Mouse (Mus musculus): ENCODE measurements around the gene Shroom2.
A peak's percentile ranks its signal among the peaks of the same experiment; 100 is the strongest.
"Not testable (repeated sequence)": the region's sequence is repeated elsewhere in the genome, so short reads cannot be mapped to it uniquely, and the experiment has no call there.

Gene Shroom2

GRCm38 (mm10) chrX:152768891-152769599 lies at the start of gene Shroom2:
TSS of gene Shroom2 (minus strand) at chrX:152769465.
- DNase-seq, result peak; percentile 56

- no peak for DNase-seq
These were observed 49.7 kb upstream of the Shroom2 start for GRCm38 (mm10) chrX:152818996-152819395.

- DNase-seq, result no peak
These were observed 44.1 kb upstream of the Shroom2 start for GRCm38 (mm10) chrX:152813339-152813738.

GRCm38 (mm10) chrX:152805317-152805716 lies 36.1 kb upstream of the Shroom2 start:
- DNase-seq, result no peak

- DNase-seq, result no peak
These were observed 19.3 kb upstream of the Shroom2 start for GRCm38 (mm10) chrX:152788611-152789010.

- DNase-seq, result no peak
These were observed 18.9 kb upstream of the Shroom2 start for GRCm38 (mm10) chrX:152788129-152788528.

GRCm38 (mm10) chrX:152781720-152782403 lies 12.6 kb upstream of the Shroom2 start, which contains the start of gene Gpr143:
TSS of gene Gpr143 (plus strand) at chrX:152781921.
- peak; percentile 58 for DNase-seq

- peak; percentile 78 for DNase-seq
These were observed 414 bp upstream of the Shroom2 start for GRCm38 (mm10) chrX:152769600-152770157.

- no peak for DNase-seq
These were observed 5.1 kb downstream of the Shroom2 start for GRCm38 (mm10) chrX:152764171-152764570.

GRCm38 (mm10) chrX:152762855-152763254 lies 6.4 kb downstream of the Shroom2 start:
- no peak for DNase-seq

GRCm38 (mm10) chrX:152762437-152762836 lies 6.8 kb downstream of the Shroom2 start:
- no peak for DNase-seq

- DNase-seq, result no peak
These were observed 13.0 kb downstream of the Shroom2 start for GRCm38 (mm10) chrX:152756293-152756692.

GRCm38 (mm10) chrX:152755819-152756218 lies 13.4 kb downstream of the Shroom2 start:
- no peak for DNase-seq

- no peak for DNase-seq
These were observed 23.3 kb downstream of the Shroom2 start for GRCm38 (mm10) chrX:152745925-152746324.

GRCm38 (mm10) chrX:152743642-152744041 lies 25.6 kb downstream of the Shroom2 start:
- no peak for DNase-seq

GRCm38 (mm10) chrX:152738759-152739368 lies 30.4 kb downstream of the Shroom2 start:
- no peak for DNase-seq

GRCm38 (mm10) chrX:152738191-152738590 lies 31.1 kb downstream of the Shroom2 start:
- no peak for DNase-seq

GRCm38 (mm10) chrX:152735283-152735682 lies 34.0 kb downstream of the Shroom2 start:
- DNase-seq, result no peak

GRCm38 (mm10) chrX:152716693-152717092 lies 52.6 kb downstream of the Shroom2 start:
- DNase-seq, result no peak

- DNase-seq, result not testable (repeated sequence)
These were observed 58.5 kb downstream of the Shroom2 start for GRCm38 (mm10) chrX:152710715-152711114.

- DNase-seq, result no peak
These were observed 60.9 kb downstream of the Shroom2 start for GRCm38 (mm10) chrX:152708359-152708758.

GRCm38 (mm10) chrX:152705397-152705796 lies 63.9 kb downstream of the Shroom2 start:
- peak; percentile 44 for DNase-seq

GRCm38 (mm10) chrX:152703624-152704023 lies 65.6 kb downstream of the Shroom2 start:
- no peak for DNase-seq
